Mouse (Mus musculus): Measurements from ENCODE around the gene Mptx2. TPM values are rescaled to one million over a fixed set of nuclear protein-coding genes. Genes with fewer than 3 reads are reported as not detected.
"Not testable (repeated sequence)": the region's sequence is repeated elsewhere in the genome, so short reads cannot be mapped to it uniquely, and the experiment has no call there.

The Mptx2 gene
- polyA plus RNA-seq, 1 experiment from 2014 or later, result not detected

DNA sequence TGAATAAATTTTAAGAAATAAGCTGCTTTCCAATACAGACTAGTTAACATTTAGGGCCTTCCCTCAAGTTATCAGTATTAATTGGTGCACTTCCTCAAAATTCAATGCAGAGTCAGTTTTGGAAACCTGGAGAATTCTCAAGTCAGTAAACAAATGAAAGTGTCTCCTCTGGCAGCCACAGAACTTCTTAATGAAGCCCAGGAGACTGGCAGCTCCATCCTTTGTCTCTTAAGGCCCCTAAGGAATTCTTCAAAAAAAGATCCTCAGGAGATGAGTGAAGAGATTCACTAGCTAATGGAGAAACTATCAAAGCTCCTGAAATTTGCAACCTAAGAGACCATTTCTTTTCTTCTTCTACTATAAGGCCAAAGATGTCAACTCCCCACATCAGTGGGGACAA, 11.9 kb downstream of the Mptx2 start, which contains the start of gene Olfr418:
Olfr418 (plus strand) TSS at position 301 of the 400 bp plus-strand sequence.
- H3K36me3 ChIP-seq, result no peaks in the 10 kb centered on the region
- ATAC-seq (ENCODE audit: insufficient number of reproducible peaks, low FRiP score, low TSS enrichment, low read depth), result no peak

DNA sequence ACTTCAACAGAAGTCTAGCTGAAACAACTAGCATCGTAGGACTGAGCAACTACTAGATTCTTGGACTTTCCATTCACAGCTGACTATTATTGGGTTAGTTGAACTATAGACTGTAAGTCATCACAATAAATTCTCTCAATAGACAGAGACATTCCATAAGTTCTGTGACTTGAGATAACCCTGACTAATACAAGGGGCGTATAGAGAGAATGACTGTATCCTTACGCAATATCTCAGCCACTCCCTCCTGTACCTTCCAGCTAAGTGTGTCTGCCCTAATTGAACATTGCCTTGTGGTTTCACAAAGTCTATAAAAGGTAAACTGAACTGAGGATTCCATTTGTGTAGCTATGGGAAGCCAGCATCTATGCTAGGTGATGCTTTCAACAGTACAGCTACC, 27.7 kb downstream of the Mptx2 start:
- Histone ChIP-seq H3K9me3 (replicated peaks) (no peaks in the 10 kb centered on the region), H3K4me3 (replicated peaks) (no peak overlapping the region), H3K27me3 (no peaks in the 10 kb centered on the region), H3K36me3 (no peaks in the 10 kb centered on the region), H3K4me2 (replicated peaks) (no peak overlapping the region), H3K27ac (replicated peaks) (no peak overlapping the region), H3K4me1 (no peaks in the 10 kb centered on the region), H3K9ac (no peak overlapping the region)
- 83% methylated on average over 3 of the region's 3 CpGs for WGBS
- ATAC-seq (ENCODE audit: insufficient number of reproducible peaks, low FRiP score, low TSS enrichment, low read depth), result no peak

More for the DNA sequence above, 11.9 kb downstream of the Mptx2 start, which contains the start of gene Olfr418:
- Histone ChIP-seq H3K4me1 (no peaks in the 10 kb centered on the region), H3K9me3 (replicated peaks) (no peaks in the 10 kb centered on the region), H3K4me3 (replicated peaks) (no peak within 1 kb of the TSS), H3K27ac (replicated peaks) (no peak within 1 kb of the TSS), H3K27me3 (no peaks in the 10 kb centered on the region), H3K9ac (no peak within 1 kb of the TSS), H3K4me2 (replicated peaks) (no peak within 1 kb of the TSS)

DNA sequence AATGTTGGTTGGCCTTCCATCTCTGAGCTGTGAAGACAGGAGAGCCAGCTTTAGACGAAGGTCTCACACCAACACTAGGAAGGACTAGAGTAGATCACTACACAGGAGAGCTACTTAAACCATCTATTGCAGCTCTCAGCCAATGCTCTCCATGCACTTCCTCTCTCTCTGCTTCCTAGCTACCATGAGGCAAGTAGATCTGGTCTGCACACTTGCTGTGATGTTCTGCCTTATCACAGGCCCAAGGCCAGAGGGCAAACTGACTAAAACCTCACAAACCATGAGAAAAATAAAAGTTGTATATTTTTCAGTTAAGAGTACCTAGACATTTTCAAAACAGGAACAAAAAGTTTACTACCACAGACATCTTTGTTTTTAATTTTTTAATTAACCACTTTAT, 40.6 kb downstream of the Mptx2 start:
- H3K36me3 ChIP-seq; H3K27me3 ChIP-seq; H3K9ac ChIP-seq; H3K4me2 ChIP-seq (replicated peaks); H3K27ac ChIP-seq (replicated peaks); H3K9me3 ChIP-seq (replicated peaks); H3K4me3 ChIP-seq (replicated peaks); H3K4me1 ChIP-seq; ATAC-seq (ENCODE audit: insufficient number of reproducible peaks, low FRiP score, low TSS enrichment, low read depth): not testable (repeated sequence)
- 93% methylated on average over 1 of the region's 1 CpGs for WGBS

DNA sequence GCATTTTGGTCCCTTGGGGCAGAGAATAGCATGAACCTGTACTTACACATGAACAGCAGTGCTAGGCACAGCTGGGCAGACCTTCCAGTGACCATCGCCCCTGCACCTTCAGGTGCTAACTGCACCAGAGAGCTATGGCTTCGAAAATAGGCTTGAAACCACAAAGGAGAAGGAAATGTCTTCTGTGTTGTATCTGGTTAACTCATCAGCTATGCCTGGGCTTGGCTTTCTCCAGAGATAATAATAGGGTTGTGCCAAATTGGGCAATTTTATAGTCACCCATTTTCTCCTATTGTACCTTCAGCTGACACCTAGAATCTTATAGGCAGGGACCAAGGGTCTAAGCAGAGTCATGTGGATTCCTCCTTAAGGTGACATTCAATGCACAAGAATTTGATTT, 50.5 kb downstream of the Mptx2 start, which contains the start of gene Fcer1a:
Fcer1a (minus strand) TSS at position 134 of the 400 bp plus-strand sequence.
- WGBS, result 75% methylated on average over 2 of the region's 2 CpGs
- no peak within 1 kb of the TSS for H3K4me3 ChIP-seq (replicated peaks)
- no peak for ATAC-seq (ENCODE audit: insufficient number of reproducible peaks, low FRiP score, low TSS enrichment, low read depth)
- H3K9ac ChIP-seq, result no peak within 1 kb of the TSS
- no peaks in the 10 kb centered on the region for H3K9me3 ChIP-seq (replicated peaks)
- no peaks in the 10 kb centered on the region for H3K27me3 ChIP-seq
- no peaks in the 10 kb centered on the region for H3K36me3 ChIP-seq
- H3K4me2 ChIP-seq (replicated peaks), result no peak within 1 kb of the TSS
- H3K27ac ChIP-seq (replicated peaks), result no peak within 1 kb of the TSS
- no peaks in the 10 kb centered on the region for H3K4me1 ChIP-seq

Other genes with a start within 250 kb of the Mptx2 start
- 0.12 and 0.29 TPM in 2 replicates for gene Olfr1408, start 140.4 kb downstream of the Mptx2 start, polyA plus RNA-seq (2015; fragmentation: Nextera tagmentation; extraction: Ambion mirVana)
- gene Olfr1406, start 87.1 kb downstream of the Mptx2 start, polyA plus RNA-seq (2015; fragmentation: Nextera tagmentation; extraction: Ambion mirVana), result 0.16 and 0.17 TPM in 2 replicates
- gene Olfr218, start 80.0 kb downstream of the Mptx2 start, polyA plus RNA-seq (2015; fragmentation: Nextera tagmentation; extraction: Ambion mirVana), result not detected in 2 replicates
- 0.17 and 0.24 TPM in 2 replicates for gene Olfr1404, start 65.4 kb downstream of the Mptx2 start, polyA plus RNA-seq (2015; fragmentation: Nextera tagmentation; extraction: Ambion mirVana)
- 0.39 TPM in 1 of 2 replicates, not detected in the other for gene Fcer1a, start 50.6 kb downstream of the Mptx2 start, polyA plus RNA-seq (2015; fragmentation: Nextera tagmentation; extraction: Ambion mirVana)
- 0.05 TPM in 1 of 2 replicates, not detected in the other for gene Olfr418, start 11.8 kb downstream of the Mptx2 start, polyA plus RNA-seq (2015; fragmentation: Nextera tagmentation; extraction: Ambion mirVana)
- 2.3 TPM in 2 replicates for gene Ackr1, start 56.0 kb upstream of the Mptx2 start, polyA plus RNA-seq (2015; fragmentation: Nextera tagmentation; extraction: Ambion mirVana)
- 2.1 and 2.5 TPM in 2 replicates for gene Aim2, start 73.1 kb upstream of the Mptx2 start, polyA plus RNA-seq (2015; fragmentation: Nextera tagmentation; extraction: Ambion mirVana)
- gene Cadm3, start 89.9 kb upstream of the Mptx2 start, polyA plus RNA-seq (2015; fragmentation: Nextera tagmentation; extraction: Ambion mirVana), result 5.5 and 6.2 TPM in 2 replicates
- 0.19 and 0.33 TPM in 2 replicates for gene Ifi206, start 213.3 kb upstream of the Mptx2 start, polyA plus RNA-seq (2015; fragmentation: Nextera tagmentation; extraction: Ambion mirVana)